Mouse (Mus musculus) hindbrain, embryonic 15.5 days (tissue): ENCODE measurements at regions not wholly inside any gene's neighbourhood (a gene's known extent, or its start where the extent isn't known, plus 50 kb on each side); places are given as distances from the start of the nearest gene placed in this dataset.
A peak's percentile ranks its signal among the peaks of the same experiment; 100 is the strongest.

Source experiments
- ATAC-seq: fragments of 200-750 bp; cut with Nextera tagmentation; 2 replicates; pipeline ENCODE4 v1.8.0; 2017; ENCODE audit warnings: low read depth, moderate number of reproducible peaks, moderate TSS enrichment; ENCODE audit not compliant: low FRiP score
- H3K27ac ChIP-seq: fragments of 300-500 bp; sonication (generic); replicated peaks from 2 replicates; pipeline ENCODE4 v1.5.1; 2015; ENCODE audit warnings: mild to moderate bottlenecking, inconsistent platforms
- H3K27me3 ChIP-seq: fragments of 300-500 bp; sonication (generic); 2 replicates; pipeline ENCODE4 v1.6.1; 2015; ENCODE audit warnings: control low read depth, inconsistent platforms
- H3K36me3 ChIP-seq: fragments of 300-500 bp; sonication (generic); 2 replicates; pipeline ENCODE4 v1.6.1; 2015; ENCODE audit warnings: control low read depth, inconsistent platforms
- H3K4me1 ChIP-seq: fragments of 300-500 bp; sonication (generic); replicated peaks from 2 replicates; pipeline ENCODE4 v1.6.1; 2015; ENCODE audit warnings: control low read depth, inconsistent platforms
- H3K4me2 ChIP-seq: fragments of 300-500 bp; sonication (generic); 2 replicates; pipeline ENCODE4 v1.6.1; 2015; ENCODE audit warnings: moderate library complexity, mild to moderate bottlenecking, inconsistent platforms
- H3K4me3 ChIP-seq: fragments of 300-500 bp; sonication (generic); 2 replicates; pipeline ENCODE4 v1.5.1; 2015; ENCODE audit warnings: mild to moderate bottlenecking, inconsistent platforms
- H3K9ac ChIP-seq: fragments of 300-500 bp; sonication (generic); 2 replicates; pipeline ENCODE4 v1.6.1; 2015; ENCODE audit warnings: inconsistent platforms
- H3K9me3 ChIP-seq: fragments of 300-500 bp; sonication (generic); 2 replicates; pipeline ENCODE4 v1.6.1; 2016; ENCODE audit warnings: control low read depth, inconsistent platforms
- WGBS: fragments of 180-500 bp; shearing (Covaris S2); methylation state at CpG from one replicate; pipeline ENCODE4 v1.1.7; 2015; 5-methylcytosine and 5-hydroxymethylcytosine counted together

DNA sequence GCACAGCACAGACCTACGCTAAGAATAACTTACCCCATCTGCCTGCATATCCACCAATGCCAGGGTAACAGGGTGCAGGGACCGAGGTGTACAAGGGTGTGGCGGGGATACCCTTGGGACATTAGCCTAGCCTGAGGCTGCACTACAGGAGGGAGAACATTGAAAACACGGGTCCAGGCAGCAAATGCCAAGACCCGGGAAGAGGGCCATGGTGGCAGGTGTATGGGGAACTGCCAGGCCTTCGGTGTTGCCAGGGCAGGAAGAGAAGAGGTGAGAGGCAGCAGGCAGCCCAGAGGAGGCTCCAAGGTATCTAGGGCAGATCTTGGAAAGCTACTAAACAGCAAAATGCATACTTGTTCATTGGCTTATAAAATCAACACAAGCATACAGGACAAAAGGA lies 85.7 kb upstream of the Atp1a1 start:
- H3K9me3 ChIP-seq, result no peaks in the 10 kb centered on the region
- no peaks in the 10 kb centered on the region for H3K27me3 ChIP-seq
- H3K27ac ChIP-seq, result no peak overlapping the region
- no peak overlapping the region for H3K4me3 ChIP-seq
- H3K4me1 ChIP-seq, result no peaks in the 10 kb centered on the region
- 88% methylated on average over 6 of the region's 6 CpGs for WGBS
- no peaks in the 10 kb centered on the region for H3K36me3 ChIP-seq
- no peak for ATAC-seq
- H3K4me2 ChIP-seq, result no peak overlapping the region
- H3K9ac ChIP-seq, result no peak overlapping the region

DNA sequence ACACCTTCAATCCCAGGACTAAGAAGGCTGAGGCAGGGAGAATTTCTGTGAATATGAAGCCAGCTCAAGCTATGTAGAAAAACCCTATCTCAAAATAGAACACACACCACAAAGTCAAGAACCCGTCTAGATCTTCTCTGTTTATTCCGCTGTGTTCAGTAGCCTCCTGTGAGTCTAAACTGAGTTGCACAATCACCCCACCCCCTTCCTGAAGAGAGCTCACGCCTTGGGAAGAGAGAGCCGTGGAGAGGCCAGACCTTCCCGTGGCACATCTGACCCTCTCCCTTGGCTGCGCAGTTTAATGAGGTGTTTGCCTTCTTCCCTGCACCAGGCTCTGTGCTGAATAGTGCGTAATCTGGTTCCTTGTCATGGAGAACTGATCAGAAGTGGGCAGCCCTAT lies 80.7 kb upstream of the Atp1a1 start:
- no peak for ATAC-seq

DNA sequence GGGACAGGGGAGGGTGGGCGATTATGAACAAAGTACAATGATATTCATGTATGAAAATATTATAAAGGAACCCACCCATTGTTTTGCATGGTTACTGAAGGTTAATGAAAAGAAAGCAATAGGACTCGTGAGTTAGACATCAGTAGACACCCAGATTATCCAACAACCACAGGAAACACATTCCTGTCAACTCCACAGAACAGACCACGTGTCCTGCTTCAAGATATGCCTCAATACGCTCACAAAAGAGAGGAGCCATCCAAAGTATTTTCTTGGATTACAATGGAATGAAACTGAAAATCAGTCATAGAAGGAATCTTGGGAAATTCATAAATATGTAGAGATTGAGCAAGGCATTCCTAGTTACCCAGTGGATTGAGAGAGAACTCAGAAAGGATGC lies 68.5 kb upstream of the Atp1a1 start:
- WGBS, result 88% methylated on average over 4 of the region's 4 CpGs

More for the DNA sequence above, 80.7 kb upstream of the Atp1a1 start:
- Histone ChIP-seq H3K4me1 (no peaks in the 10 kb centered on the region), H3K4me2 (no peak overlapping the region), H3K27ac (no peak overlapping the region), H3K36me3 (no peaks in the 10 kb centered on the region), H3K9ac (no peak overlapping the region), H3K27me3 (no peaks in the 10 kb centered on the region), H3K9me3 (no peaks in the 10 kb centered on the region), H3K4me3 (no peak overlapping the region)
- 71% methylated on average over 7 of the region's 7 CpGs for WGBS

DNA sequence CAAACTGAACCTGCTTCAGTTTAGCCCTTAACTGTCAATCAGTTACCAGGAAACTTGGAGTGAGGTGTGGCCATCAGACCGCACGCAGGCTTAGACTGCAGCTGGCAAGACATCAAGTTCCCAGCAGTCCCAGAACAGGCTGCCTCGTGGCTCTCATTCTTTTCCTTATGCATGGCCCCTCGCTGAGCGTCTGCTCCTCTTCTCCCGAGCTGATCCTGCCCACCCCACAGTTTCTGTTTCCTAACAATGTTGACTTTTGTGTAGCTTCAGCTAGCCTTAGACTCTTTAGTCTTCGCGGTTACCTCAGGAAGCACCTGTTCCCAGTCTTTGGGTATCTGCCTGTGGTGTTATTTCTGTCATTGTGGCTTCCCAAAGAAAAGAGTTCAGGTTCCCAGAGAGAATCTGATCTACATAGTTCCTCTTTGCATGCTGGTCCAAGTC lies 66.1 kb upstream of the Atp1a1 start:
- H3K27ac ChIP-seq, result no peak overlapping the region
- no peak overlapping the region for H3K9ac ChIP-seq
- H3K27me3 ChIP-seq, result no peaks in the 10 kb centered on the region
- WGBS, result 36% methylated on average over 8 of the region's 8 CpGs
- H3K4me1 ChIP-seq, result peaks cover 7% of the 10 kb centered on the region; the same call in 1 of the 2 replicates
- no peak for ATAC-seq
- H3K9me3 ChIP-seq, result no peaks in the 10 kb centered on the region
- no peak overlapping the region for H3K4me3 ChIP-seq
- H3K4me2 ChIP-seq, result no peak overlapping the region
- H3K36me3 ChIP-seq, result no peaks in the 10 kb centered on the region

More for the DNA sequence above, 68.5 kb upstream of the Atp1a1 start:
- Histone ChIP-seq H3K4me2 (no peak overlapping the region), H3K27ac (no peak overlapping the region), H3K9ac (no peak overlapping the region), H3K4me1 (no peaks in the 10 kb centered on the region), H3K36me3 (no peaks in the 10 kb centered on the region), H3K27me3 (no peaks in the 10 kb centered on the region), H3K9me3 (no peaks in the 10 kb centered on the region), H3K4me3 (no peak overlapping the region)
- ATAC-seq, result no peak

DNA sequence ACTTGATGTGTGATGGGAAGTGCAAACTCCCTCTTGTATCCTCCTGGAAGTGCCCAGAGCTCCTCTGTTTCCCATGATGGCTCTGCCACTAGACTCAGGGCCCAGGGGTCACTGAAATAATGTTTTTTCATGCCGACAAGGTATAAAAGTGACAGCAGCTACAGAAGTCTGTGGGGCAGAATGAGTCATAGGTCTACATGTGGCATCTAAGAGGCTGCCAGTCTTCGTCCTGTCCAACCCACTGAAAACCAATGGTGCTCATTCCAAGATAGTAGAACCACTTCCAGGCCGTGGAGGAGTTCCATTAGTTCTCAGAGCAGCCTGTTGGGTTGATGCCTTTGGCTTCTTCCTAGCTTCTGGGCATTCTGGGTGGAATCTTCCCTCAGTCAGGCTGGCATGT lies 65.3 kb upstream of the Atp1a1 start:
- Histone ChIP-seq H3K4me3 (no peak overlapping the region), H3K9ac (no peak overlapping the region), H3K9me3 (no peaks in the 10 kb centered on the region), H3K4me1 (peaks cover 7% of the 10 kb centered on the region; the same call in 1 of the 2 replicates), H3K27me3 (no peaks in the 10 kb centered on the region), H3K36me3 (no peaks in the 10 kb centered on the region), H3K4me2 (no peak overlapping the region), H3K27ac (no peak overlapping the region)
- ATAC-seq, result no peak
- 93% methylated on average over 3 of the region's 3 CpGs for WGBS

DNA sequence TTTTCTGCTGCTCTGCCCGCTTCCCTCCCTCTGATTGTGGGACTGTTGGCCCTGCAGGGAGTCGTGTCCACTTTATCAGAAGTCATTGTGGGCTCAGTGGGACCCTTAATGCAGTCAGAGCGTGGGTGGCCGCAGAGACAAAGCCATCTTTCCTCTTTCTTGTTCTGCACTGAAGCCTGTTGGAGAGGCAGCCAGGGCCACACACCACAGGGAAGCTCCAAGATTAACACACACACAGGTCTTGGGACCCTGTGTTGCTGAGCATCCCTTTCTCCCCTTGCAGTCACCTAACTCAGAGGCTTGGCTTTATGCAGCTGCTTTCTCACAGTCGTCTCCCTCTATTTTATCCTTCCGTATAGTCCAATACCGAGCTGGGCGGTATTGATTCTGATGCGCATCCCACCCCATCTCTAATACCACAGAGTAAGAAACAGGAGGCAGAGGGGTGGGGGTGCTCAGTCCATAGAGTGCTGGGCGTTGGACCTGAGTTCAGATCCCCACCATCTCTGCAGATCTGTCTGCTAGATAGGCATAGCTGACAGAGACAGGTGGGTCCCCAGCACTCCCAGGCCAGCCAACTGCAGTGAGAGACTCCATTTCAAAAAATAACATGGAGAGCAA lies 63.4 kb upstream of the Atp1a1 start:
- Histone ChIP-seq H3K4me1 (peaks cover 7% of the 10 kb centered on the region; the same call in 1 of the 2 replicates), H3K9ac (no peak overlapping the region), H3K4me3 (no peak overlapping the region), H3K4me2 (no peak overlapping the region), H3K27me3 (no peaks in the 10 kb centered on the region), H3K36me3 (no peaks in the 10 kb centered on the region), H3K9me3 (no peaks in the 10 kb centered on the region), H3K27ac (no peak overlapping the region)
- ATAC-seq, result no peak
- 58% methylated on average over 10 of the region's 10 CpGs for WGBS

DNA sequence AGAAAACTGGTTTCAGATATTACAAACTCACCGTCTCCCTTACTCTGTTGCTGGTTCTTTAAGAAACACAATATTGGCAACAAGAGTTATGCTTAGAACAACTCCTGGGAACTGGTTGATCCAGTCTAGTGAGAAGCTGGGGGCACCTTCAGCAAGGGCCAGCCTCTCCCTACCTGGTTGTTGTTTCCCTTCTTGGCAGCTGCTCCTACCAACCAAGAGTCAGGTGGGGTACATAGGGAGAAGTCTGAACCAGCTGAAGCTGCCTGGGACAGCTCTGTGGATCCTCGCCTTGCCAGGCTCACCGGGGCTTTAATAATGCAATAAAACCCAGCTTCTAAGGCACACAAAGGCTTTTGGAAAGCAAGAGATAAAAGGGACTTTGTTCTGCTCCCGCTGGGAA lies 62.7 kb upstream of the Atp1a1 start:
- Histone ChIP-seq H3K27ac (no peak overlapping the region), H3K4me2 (no peak overlapping the region), H3K27me3 (no peaks in the 10 kb centered on the region), H3K4me1 (peaks cover 7% of the 10 kb centered on the region; the same call in 1 of the 2 replicates), H3K36me3 (no peaks in the 10 kb centered on the region), H3K4me3 (no peak overlapping the region), H3K9ac (no peak overlapping the region), H3K9me3 (no peaks in the 10 kb centered on the region)
- 38% methylated on average over 4 of the region's 4 CpGs for WGBS
- ATAC-seq, result no peak

DNA sequence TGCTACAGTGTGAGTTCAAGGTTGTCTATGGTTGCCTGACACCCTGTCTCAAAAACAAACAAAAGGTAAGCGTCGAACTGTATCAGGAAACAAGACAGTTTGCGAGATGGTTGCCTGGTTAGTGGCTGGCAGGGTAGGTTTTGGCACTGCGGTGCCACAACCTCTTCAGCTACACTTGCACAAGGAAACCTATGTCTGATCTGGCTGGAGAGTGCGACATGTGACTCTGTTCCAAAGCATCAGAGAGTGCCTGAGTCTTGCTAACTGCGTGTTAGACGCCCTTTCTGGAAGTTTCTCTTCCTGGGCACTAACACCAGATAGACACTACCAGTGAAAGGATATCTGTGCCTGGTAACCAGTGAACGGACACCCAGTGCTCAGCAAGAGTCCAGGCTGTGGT lies 62.1 kb upstream of the Atp1a1 start:
- Histone ChIP-seq H3K4me1 (peaks cover 9% of the 10 kb centered on the region), H3K4me2 (no peak overlapping the region), H3K36me3 (no peaks in the 10 kb centered on the region), H3K27ac (no peak overlapping the region), H3K4me3 (no peak overlapping the region), H3K27me3 (no peaks in the 10 kb centered on the region), H3K9ac (no peak overlapping the region), H3K9me3 (no peaks in the 10 kb centered on the region)
- no peak for ATAC-seq
- 90% methylated on average over 8 of the region's 8 CpGs for WGBS

DNA sequence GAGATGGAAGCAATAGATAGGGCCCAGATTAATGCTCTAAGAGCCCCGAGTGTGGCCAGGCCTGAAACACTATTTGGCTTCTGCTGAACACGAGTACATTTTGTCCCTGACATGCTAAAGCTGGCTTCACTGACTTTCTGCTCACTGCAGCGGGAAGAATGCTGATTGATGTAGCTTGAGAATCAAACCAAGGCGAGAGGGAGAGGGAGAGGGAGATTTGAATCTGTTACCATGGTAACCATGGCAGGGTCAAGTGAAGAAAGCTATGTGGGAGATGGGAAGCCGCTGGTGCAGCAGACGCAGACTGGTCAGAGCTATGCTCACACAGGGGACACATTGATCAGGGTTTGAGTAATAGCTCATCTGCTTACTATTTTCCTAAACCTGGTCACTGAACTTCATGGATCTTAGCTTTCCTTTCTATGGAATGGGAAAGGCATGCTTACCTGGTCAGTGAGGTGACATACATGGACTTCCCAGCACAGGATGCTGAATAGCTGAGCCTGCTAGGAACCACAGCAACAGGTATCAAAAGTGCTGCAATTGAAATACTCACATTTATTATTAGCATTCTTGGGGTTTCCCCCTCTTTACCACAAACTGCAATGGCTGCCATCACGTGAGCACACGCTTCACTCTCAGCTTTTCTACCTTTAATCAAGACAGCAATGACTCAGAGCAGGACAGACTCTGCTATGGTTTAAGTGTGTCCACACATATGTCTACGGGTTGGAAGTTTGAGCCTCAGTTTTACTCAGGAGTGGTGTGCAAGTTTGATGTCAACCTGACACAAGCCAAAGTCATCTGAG lies 56.9 kb upstream of the Atp1a1 start:
- no peaks in the 10 kb centered on the region for H3K36me3 ChIP-seq
- H3K9me3 ChIP-seq, result no peaks in the 10 kb centered on the region
- 34% methylated on average over 9 of the region's 9 CpGs for WGBS
- peaks cover 19% of the 10 kb centered on the region for H3K4me1 ChIP-seq
- H3K4me2 ChIP-seq, result no peak overlapping the region
- peak overlapping the region; percentile 70 for H3K27ac ChIP-seq
- no peaks in the 10 kb centered on the region for H3K27me3 ChIP-seq
- no peak overlapping the region for H3K9ac ChIP-seq
- ATAC-seq, result peak; percentile 86
- H3K4me3 ChIP-seq, result no peak overlapping the region

DNA sequence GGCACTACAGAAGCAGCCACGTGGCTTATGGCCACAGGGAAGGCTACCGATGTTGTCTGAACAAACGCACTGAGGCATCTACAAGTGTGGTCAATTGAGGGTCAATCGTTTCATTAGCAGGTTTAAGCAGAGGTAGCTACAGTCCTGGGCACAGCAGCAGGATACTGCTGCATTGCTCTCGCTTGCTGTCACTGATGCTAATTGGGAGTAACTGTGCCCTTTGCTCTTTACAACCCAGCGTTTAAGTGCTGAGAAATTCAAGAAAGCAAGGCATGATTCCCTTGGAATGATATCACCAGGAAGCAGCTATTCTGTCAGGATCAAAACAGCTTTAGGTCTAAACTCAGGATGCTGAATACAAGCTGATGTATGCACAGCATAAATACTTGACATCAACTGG lies 56.2 kb upstream of the Atp1a1 start:
- no peak for ATAC-seq
- H3K4me1 ChIP-seq, result peaks cover 19% of the 10 kb centered on the region

DNA sequence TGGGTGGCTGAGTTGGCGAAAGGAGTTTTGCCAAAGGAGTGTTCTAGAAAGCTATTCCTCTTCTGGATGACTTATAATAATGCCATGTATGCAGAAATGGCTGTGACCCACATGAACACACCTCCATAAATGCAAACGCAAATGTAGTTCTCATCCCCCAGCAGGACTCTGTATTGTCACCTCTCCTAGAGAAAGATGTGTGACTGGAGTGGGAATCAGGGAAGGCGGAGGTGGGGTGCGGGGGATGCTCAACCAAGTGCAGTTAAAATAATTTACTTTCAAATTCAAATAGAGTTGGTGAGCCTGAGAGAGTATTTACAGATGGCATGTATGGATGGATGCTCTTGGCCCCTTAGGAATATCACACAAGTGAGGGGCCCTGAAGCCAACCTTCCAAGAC lies 55.7 kb upstream of the Atp1a1 start:
- no peaks in the 10 kb centered on the region for H3K36me3 ChIP-seq
- H3K4me2 ChIP-seq, result no peak overlapping the region
- peaks cover 19% of the 10 kb centered on the region for H3K4me1 ChIP-seq
- peak overlapping the region; percentile 70 for H3K27ac ChIP-seq
- 74% methylated on average over 4 of the region's 4 CpGs for WGBS
- no peaks in the 10 kb centered on the region for H3K27me3 ChIP-seq
- H3K9ac ChIP-seq, result no peak overlapping the region
- no peaks in the 10 kb centered on the region for H3K9me3 ChIP-seq
- ATAC-seq, result no peak
- no peak overlapping the region for H3K4me3 ChIP-seq

More for the DNA sequence above, 56.2 kb upstream of the Atp1a1 start:
- Histone ChIP-seq H3K27ac (peak overlapping the region; percentile 70), H3K4me3 (no peak overlapping the region), H3K4me2 (no peak overlapping the region), H3K9me3 (no peaks in the 10 kb centered on the region), H3K9ac (no peak overlapping the region), H3K36me3 (no peaks in the 10 kb centered on the region), H3K27me3 (no peaks in the 10 kb centered on the region)
- WGBS, result 30% methylated on average over 6 of the region's 6 CpGs

DNA sequence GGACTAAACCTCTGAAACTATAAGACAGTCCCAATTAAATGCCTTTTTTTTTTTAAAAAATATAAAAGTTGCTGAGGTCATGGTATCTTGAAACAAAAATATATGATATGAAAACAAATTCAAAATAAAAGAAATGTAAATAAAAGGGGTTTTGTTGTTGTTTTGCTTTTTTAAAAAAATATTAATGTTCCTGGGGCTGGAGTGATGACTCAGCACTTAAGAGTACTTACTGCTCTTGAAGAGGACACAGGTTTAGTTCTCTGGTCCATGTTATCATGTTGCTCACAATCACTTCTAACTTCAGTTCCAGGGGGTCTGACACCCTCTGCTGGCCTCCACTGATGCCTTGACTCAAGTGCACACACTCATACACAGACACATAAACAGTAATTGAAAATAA lies 53.5 kb upstream of the Atp1a1 start:
- Histone ChIP-seq H3K9ac (no peak overlapping the region), H3K9me3 (no peaks in the 10 kb centered on the region), H3K4me2 (no peak overlapping the region), H3K4me3 (no peak overlapping the region), H3K27ac (no peak overlapping the region), H3K27me3 (no peaks in the 10 kb centered on the region), H3K36me3 (no peaks in the 10 kb centered on the region), H3K4me1 (peaks cover 27% of the 10 kb centered on the region)
- ATAC-seq, result no peak
